Mouse (Mus musculus) CH12.LX (cell line): ENCODE results near the gene 4930564D02Rik. TPM values are rescaled to one million over a fixed set of nuclear protein-coding genes. Genes with fewer than 3 reads are reported as not detected.
A peak's percentile ranks its signal among the peaks of the same experiment; 100 is the strongest.

ENCODE experiments used
- DNase-seq: peaks from one replicate; pipeline ENCODE4 v3.0.0-alpha.2; 2013; ENCODE audit errors: extremely low read depth
- H3K27ac ChIP-seq: 2 replicates; pipeline ENCODE4 v1.5.1; 2012; ENCODE audit warnings: low read depth, mild to moderate bottlenecking, control low read depth, moderate library complexity; ENCODE audit not compliant: insufficient read depth
- H3K27me3 ChIP-seq: replicated peaks from 2 replicates; pipeline ENCODE3; 2012; ENCODE audit warnings: inconsistent platforms
- H3K36me3 ChIP-seq, 2 experiments: replicated peaks in 1 of 2; 2 replicates each; pipeline versions ENCODE3 to v1.6.1; 2012; ENCODE audit warnings: inconsistent platforms in 1 of 2, low read length in 1 of 2, mild to moderate bottlenecking in 1 of 2, mixed read lengths in 1 of 2, moderate library complexity in 1 of 2; ENCODE audit not compliant: control insufficient read depth in 1 of 2, insufficient read depth in 1 of 2
- H3K4me1 ChIP-seq, 2 experiments: 2 replicates each; pipeline ENCODE4 v1.6.1; 2012; ENCODE audit warnings: inconsistent platforms in 1 of 2, moderate library complexity in 1 of 2; ENCODE audit not compliant: insufficient read depth in 2 of 2, control insufficient read depth in 1 of 2
- H3K4me2 ChIP-seq: 2 replicates; pipeline ENCODE4 v1.6.1; 2012; ENCODE audit warnings: low read depth, mild to moderate bottlenecking, control low read depth; ENCODE audit not compliant: poor library complexity, insufficient read depth, severe bottlenecking
- H3K4me3 ChIP-seq, 3 experiments: fragments of 150-350 bp in 1 of 3; sonication (generic) in 1 of 3; replicated peaks in 1 of 3; 2 replicates each; pipeline versions ENCODE3 to v1.5.1; 2011 to 2012; ENCODE audit warnings: low read depth in 2 of 3, low read length in 2 of 3, mild to moderate bottlenecking in 2 of 3, moderate library complexity in 2 of 3, control low read depth in 1 of 3, improper control_type of control experiment in 1 of 3, inconsistent platforms in 1 of 3, mixed read lengths in 1 of 3; ENCODE audit not compliant: poor library complexity in 1 of 3
- H3K79me2 ChIP-seq: replicated peaks from 2 replicates; pipeline ENCODE4 v1.6.1; 2012; ENCODE audit warnings: mild to moderate bottlenecking, moderate library complexity; ENCODE audit not compliant: control insufficient read depth, poor library complexity, insufficient read depth, severe bottlenecking; ENCODE audit errors: extremely low read depth
- H3K9ac ChIP-seq: 2 replicates; pipeline ENCODE4 v1.6.1; 2012; ENCODE audit warnings: low read depth, mild to moderate bottlenecking, control low read depth, moderate library complexity; ENCODE audit not compliant: insufficient read depth
- H3K9me3 ChIP-seq: replicated peaks from 2 replicates; pipeline ENCODE3; 2012; ENCODE audit warnings: low read length, inconsistent platforms, mixed read lengths
- CHD1 ChIP-seq: IDR thresholded peaks from 2 replicates; pipeline ENCODE4 v1.6.1; 2012; ENCODE audit warnings: low read depth, low read length, improper control_type of control experiment, inconsistent platforms
- CTCF ChIP-seq, 2 experiments: IDR thresholded peaks in 1 of 2; conservative IDR thresholded peaks in 1 of 2; 2 replicates each; pipeline ENCODE4 v1.5.1; 2011 to 2012; ENCODE audit warnings: low read depth in 2 of 2, low read length in 2 of 2, improper control_type of control experiment in 1 of 2, inconsistent platforms in 1 of 2, mild to moderate bottlenecking in 1 of 2, moderate library complexity in 1 of 2
- EP300 ChIP-seq: IDR thresholded peaks from 2 replicates; pipeline ENCODE4 v1.6.1; 2011; ENCODE audit warnings: low read length, improper control_type of control experiment
- GABPA ChIP-seq: IDR thresholded peaks from 2 replicates; pipeline ENCODE4 v1.6.1; 2012; ENCODE audit warnings: low read depth, low read length, improper control_type of control experiment, inconsistent platforms; ENCODE audit not compliant: insufficient replicate concordance
- KAT2A ChIP-seq: IDR thresholded peaks from 2 replicates; pipeline ENCODE4 v1.6.1; 2012; ENCODE audit warnings: low read length, improper control_type of control experiment, inconsistent platforms; ENCODE audit not compliant: insufficient replicate concordance
- MAX ChIP-seq: IDR thresholded peaks from 2 replicates; pipeline ENCODE4 v1.6.1; 2011; ENCODE audit warnings: low read length, improper control_type of control experiment
- MAZ ChIP-seq: IDR thresholded peaks from 2 replicates; pipeline ENCODE4 v1.6.1; 2012; ENCODE audit warnings: low read depth, mild to moderate bottlenecking, inconsistent platforms, low read length, improper control_type of control experiment, moderate library complexity
- NRF1 ChIP-seq: IDR thresholded peaks from 2 replicates; pipeline ENCODE4 v1.6.1; 2014; ENCODE audit warnings: low read depth, mild to moderate bottlenecking, inconsistent platforms, low read length, improper control_type of control experiment, moderate library complexity
- RCOR1 ChIP-seq: conservative IDR thresholded peaks from 2 replicates; pipeline ENCODE4 v1.6.1; 2012; ENCODE audit warnings: low read depth, mild to moderate bottlenecking, inconsistent platforms, low read length, improper control_type of control experiment
- SIN3A ChIP-seq: IDR thresholded peaks from 2 replicates; pipeline ENCODE4 v1.6.1; 2012; ENCODE audit warnings: low read length, improper control_type of control experiment, inconsistent platforms
- TCF12 ChIP-seq: IDR thresholded peaks from 2 replicates; pipeline ENCODE4 v1.6.1; 2014; ENCODE audit warnings: low read depth, mild to moderate bottlenecking, inconsistent platforms, low read length, improper control_type of control experiment
- UBTF ChIP-seq: IDR thresholded peaks from 2 replicates; pipeline ENCODE4 v1.6.1; 2012; ENCODE audit warnings: low read depth, mild to moderate bottlenecking, inconsistent platforms, low read length, improper control_type of control experiment, moderate library complexity
- ZKSCAN1 ChIP-seq: IDR thresholded peaks from 2 replicates; pipeline ENCODE4 v1.6.1; 2012; ENCODE audit warnings: low read depth, inconsistent platforms, low read length, improper control_type of control experiment, borderline replicate concordance
- ZNF384 ChIP-seq: IDR thresholded peaks from 2 replicates; pipeline ENCODE4 v1.6.1; 2012; ENCODE audit warnings: low read depth, low read length, improper control_type of control experiment, inconsistent platforms
- dilution Hi-C: fragments of 300-500 bp; cut with MboI; formaldehyde crosslinking; loops from 2 replicates; pipeline ENCODE4 v1.14.3; 2020; ENCODE audit warnings: low sequenced_read_pairs; ENCODE audit not compliant: extremely low pct_unique_long_range_greater_than_20kb, extremely low pct_ligation_motif_present
- in situ Hi-C: fragments of 300-500 bp; cut with MboI; formaldehyde crosslinking; loops from 3 replicates; pipeline ENCODE4 v1.14.3; 2019; ENCODE audit warnings: low sequenced_read_pairs, low pct_ligation_motif_present, low pct_unique_long_range_greater_than_20kb, mixed read lengths
- polyA plus RNA-seq: library from polyadenylated mRNA; unstranded; fragments of >175 nt; gene quantifications from 2 replicates; pipeline ENCODE4 v1.2.1, GENCODE M21; 2012; ENCODE audit warnings: low read depth; ENCODE audit not compliant: insufficient read length
- total RNA-seq, 2 experiments: library from RNA; depleted of rRNA; stranded (reverse); fragments of 300-350 nt in 1 of 2; fragments of >200 nt in 1 of 2; gene quantifications; 2 replicates each; pipeline ENCODE4 v1.2.3; 2012 to 2014

The 4930564D02Rik gene
- total and polyA plus RNA-seq, 3 experiments, result not detected

GRCm38 (mm10) chr3:105040002-105040401 lies 26.6 kb upstream of the 4930564D02Rik start:
- no peaks in the 10 kb centered on the region; the same call in 1 of the 2 replicates for H3K79me2 ChIP-seq
- H3K27ac ChIP-seq, result no peak overlapping the region
- H3K4me2 ChIP-seq, result no peak overlapping the region
- dilution Hi-C loops, result no loop called here
- no peaks in the 10 kb centered on the region for H3K27me3 ChIP-seq
- peaks cover 4 to 30% of the 10 kb centered on the region in 2 experiments; a peak in 2 of 4 replicates for H3K4me1 ChIP-seq
- H3K9me3 ChIP-seq, result no peaks in the 10 kb centered on the region
- no peak for TF ChIP-seq MAX
- no peak for TF ChIP-seq RCOR1
- no peak for TF ChIP-seq NRF1
- no peak for TF ChIP-seq ZNF384
- no peak for DNase-seq
- in situ Hi-C loops, result loop anchor here (5.0 kb wide), 1 partner anchor 48 kb away; no protein-coding TSS in a partner anchor
- H3K36me3 ChIP-seq, result no peaks in the 10 kb centered on the region
- no peak overlapping the region for H3K4me3 ChIP-seq
- no peak overlapping the region for H3K9ac ChIP-seq

DNA sequence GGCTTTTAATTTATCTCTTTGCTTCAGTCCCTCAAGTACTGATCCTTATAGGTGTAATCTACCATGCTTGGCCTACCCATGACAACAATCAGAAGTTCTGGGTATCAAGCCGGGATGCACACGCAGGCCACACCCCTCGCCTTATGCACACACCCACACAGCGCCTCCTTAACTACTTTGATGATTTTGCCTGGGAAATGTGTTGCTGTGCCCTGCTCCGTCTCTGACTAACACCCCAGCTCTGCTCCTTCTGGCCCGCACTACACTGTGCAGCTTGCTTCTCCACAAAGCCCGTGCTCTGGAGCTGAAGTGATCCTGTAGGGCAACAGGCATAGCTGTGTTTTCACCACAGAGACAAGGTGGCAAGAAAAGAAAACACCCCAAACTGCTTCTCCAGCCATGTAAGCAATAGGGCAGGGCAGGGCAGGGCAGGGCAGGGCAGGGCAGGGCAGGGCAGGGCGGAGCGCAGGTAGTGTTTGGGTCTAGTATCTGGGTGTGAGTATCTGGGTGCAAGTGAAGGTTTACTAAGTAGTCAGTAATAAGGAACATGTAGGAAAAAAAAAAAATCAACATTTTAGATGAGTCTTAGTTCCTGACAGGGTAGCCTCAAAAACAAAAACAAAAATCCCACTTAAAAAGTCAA lies 25.5 kb upstream of the 4930564D02Rik start:
- H3K79me2 ChIP-seq, result no peaks in the 10 kb centered on the region; the same call in 1 of the 2 replicates
- no peak overlapping the region for H3K27ac ChIP-seq
- no peak for TF ChIP-seq NRF1
- TF ChIP-seq ZNF384, result no peak
- TF ChIP-seq KAT2A, result no peak
- no peak for TF ChIP-seq ZKSCAN1
- no peak for TF ChIP-seq CHD1
- no peak for TF ChIP-seq MAZ
- DNase-seq, result no peak
- no peak overlapping the region for H3K4me2 ChIP-seq
- H3K27me3 ChIP-seq, result no peaks in the 10 kb centered on the region
- in situ Hi-C loops (loop anchor here (5.0 kb wide), 1 partner anchor 49 kb away; no protein-coding TSS in a partner anchor), dilution Hi-C loops (no loop called here)
- no peak overlapping the region for H3K9ac ChIP-seq
- H3K9me3 ChIP-seq, result no peaks in the 10 kb centered on the region
- H3K4me1 ChIP-seq, result peaks cover 4 to 32% of the 10 kb centered on the region in 2 experiments; a peak in 3 of 4 replicates
- no peak overlapping the region for H3K4me3 ChIP-seq
- no peaks in the 10 kb centered on the region for H3K36me3 ChIP-seq

- H3K27me3 ChIP-seq, result no peaks in the 10 kb centered on the region
- DNase-seq, result no peak
- H3K79me2 ChIP-seq, result no peaks in the 10 kb centered on the region
- H3K4me1 ChIP-seq, result peaks cover 2 to 17% of the 10 kb centered on the region in 2 experiments; a peak in 3 of 4 replicates
- no peak overlapping the region for H3K27ac ChIP-seq
- no peak overlapping the region for H3K9ac ChIP-seq
- H3K4me2 ChIP-seq, result no peak overlapping the region
- H3K36me3 ChIP-seq, result no peaks in the 10 kb centered on the region
- in situ Hi-C loops (loop anchor here (5.0 kb wide), 1 partner anchor 51 kb away; no protein-coding TSS in a partner anchor), dilution Hi-C loops (no loop called here)
- TF ChIP-seq EP300 (no peak), ZKSCAN1 (peak; percentile 44), SIN3A (no peak), TCF12 (no peak), MAZ (no peak), GABPA (no peak), UBTF (no peak), CTCF (conservative IDR thresholded peaks at IDR 0.05 in 1 of 2, IDR thresholded peaks at IDR 0.05 in 1 of 2; ENCODE audit: low read depth in 2 of 2, low read length in 2 of 2) (peak in 1 of 2 experiments; percentile 19; a peak in 1 of 4 replicates)
- no peak overlapping the region for H3K4me3 ChIP-seq
- H3K9me3 ChIP-seq, result no peaks in the 10 kb centered on the region
These were observed 22.9 kb upstream of the 4930564D02Rik start for GRCm38 (mm10) chr3:105043746-105044145.
